In the genomic region with DNA sequence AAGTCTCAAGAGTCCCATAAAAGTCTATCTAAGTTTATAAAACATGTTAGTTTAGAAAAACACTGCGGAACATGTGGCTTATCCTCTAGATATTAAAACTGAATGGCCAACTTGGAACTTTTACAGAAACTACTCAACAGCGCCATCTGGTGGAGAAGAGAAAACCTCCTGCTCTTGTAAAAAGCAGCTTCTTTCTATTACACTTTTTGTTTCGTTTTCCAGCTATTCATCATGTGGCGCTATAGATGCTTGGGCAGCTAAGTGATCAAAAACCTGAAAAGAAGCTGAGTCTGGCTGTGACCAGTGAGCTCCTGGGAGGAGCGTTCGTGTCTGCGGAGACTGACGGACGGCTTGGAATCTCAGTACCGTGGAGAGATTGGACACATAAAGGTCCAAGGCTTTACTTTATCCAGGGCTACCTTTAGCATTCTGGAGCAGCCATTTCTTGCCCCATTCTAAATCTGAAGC, we compare ENCODE assay signal across 7 mouse cellular contexts. TPM values are rescaled to one million over a fixed set of nuclear protein-coding genes. Genes with fewer than 3 reads are reported as not detected.
DNase-seq lines count a peak whose midpoint lies in the region; ATAC-seq and TF ChIP-seq lines count a peak whose summit lies in the region.

No protein-coding gene starts in this region.

- H3K4me3 ChIP-seq in hindbrain, embryonic 16.5 days (ENCODE audit: low read length): peak overlapping the region; percentile 29
- H3K4me3 ChIP-seq in left cerebral cortex, adult 2 months: peak overlapping the region; percentile 41

- H3K9ac ChIP-seq in hindbrain, embryonic 16.5 days (ENCODE audit: low read depth, low read length): peak overlapping the region; percentile 35; the same call in 1 of the 2 replicates

- no peaks in the 10 kb centered on the region for H3K9me3 ChIP-seq in hindbrain, embryonic 16.5 days (ENCODE audit: control insufficient read depth, low read length)

- peak; percentile 45; the same call in 1 of the 2 replicates for ATAC-seq in hindbrain, embryonic 16.5 days
- ATAC-seq in megakaryocyte-erythroid progenitor cell, adult 5-6 weeks (replicated peaks; ENCODE audit: low FRiP score, low TSS enrichment, poor library complexity, severe bottlenecking): peak; percentile 70

- peak; percentile 94 for TF ChIP-seq CTCF in left cerebral cortex, adult 2 months (IDR thresholded peaks at IDR 0.05)

- intact Hi-C loops in left cerebral cortex, adult 2 months (cut with DNase I): loop anchor here (1.0 to 2.0 kb wide), 2 partner anchors 113 to 239 kb away; no protein-coding TSS in a partner anchor

- DNase-seq in adipocyte (ENCODE audit: low spot score): peak; percentile 93
- peak; percentile 63 to 81 for DNase-seq in cerebellum, postnatal 36 days
- DNase-seq in gastrocnemius, adult 18-20 months (ENCODE audit: low spot score): peak; percentile 85
- peak; percentile 75 to 76 for DNase-seq in left cerebral cortex, adult 2 months (ENCODE audit: extremely low spot score in 1 of 2, low spot score in 2 of 2)
- DNase-seq in skeletal muscle tissue, adult 2 months (ENCODE audit: low read depth, low spot score): peak; percentile 67

- peak overlapping the region; percentile 47 for H3K4me2 ChIP-seq in hindbrain, embryonic 16.5 days (ENCODE audit: low read length)

- no peaks in the 10 kb centered on the region for H3K27me3 ChIP-seq in hindbrain, embryonic 16.5 days (replicated peaks; ENCODE audit: control insufficient read depth, insufficient read depth, low read length)

- no peaks in the 10 kb centered on the region for H3K4me1 ChIP-seq in hindbrain, embryonic 16.5 days (ENCODE audit: control insufficient read depth, insufficient read depth, low read depth, low read length)

- WGBS in hindbrain, embryonic 16.5 days: 21% methylated on average over 10 of the region's 10 CpGs

- H3K36me3 ChIP-seq in hindbrain, embryonic 16.5 days (ENCODE audit: control insufficient read depth, insufficient read depth, low read length): no peaks in the 10 kb centered on the region

- no peak overlapping the region for H3K27ac ChIP-seq in hindbrain, embryonic 16.5 days (ENCODE audit: low read depth, low read length)
- H3K27ac ChIP-seq in left cerebral cortex, adult 2 months: peak overlapping the region; percentile 54; the same call in 1 of the 2 replicates

RNA-seq across cellular contexts. Expression of a gene that starts 33.5 kb away (rescaled TPM):
- total RNA-seq in gastrocnemius, adult 18-20 months (2021): 10 to 100 TPM; 26.9 to 29.7 TPM
- 42.6 and 47.6 TPM in 2 replicates for polyA plus RNA-seq in hindbrain, embryonic 16.5 days (2015; fragmentation: Nextera tagmentation; extraction: Ambion mirVana)
- total RNA-seq in left cerebral cortex, adult 2 months (2021): 10 to 100 TPM; 47.8 to 56.5 TPM
- total RNA-seq in megakaryocyte-erythroid progenitor cell, adult 5-6 weeks (2014; fragmentation: Nextera tagmentation): 0.25 and 0.57 TPM in 2 replicates
- total RNA-seq in megakaryocyte-erythroid progenitor cell, adult 5-6 weeks (2017): 0.23 and 2.4 TPM in 2 replicates

RNA-seq across cellular contexts. Expression of a gene that starts 59.7 kb away (rescaled TPM):
- total RNA-seq in gastrocnemius, adult 18-20 months (2021): 1 to 10 TPM; 6.1 to 7.6 TPM
- polyA plus RNA-seq in hindbrain, embryonic 16.5 days (2015; fragmentation: Nextera tagmentation; extraction: Ambion mirVana): 2.0 and 2.5 TPM in 2 replicates
- total RNA-seq in left cerebral cortex, adult 2 months (2021): 1 to 10 TPM; 1.3 to 2.0 TPM
- total RNA-seq in megakaryocyte-erythroid progenitor cell, adult 5-6 weeks (2014; fragmentation: Nextera tagmentation): 5.6 and 5.8 TPM in 2 replicates
- total RNA-seq in megakaryocyte-erythroid progenitor cell, adult 5-6 weeks (2017): 6.1 and 8.7 TPM in 2 replicates

Comparison
In these comparisons a context has a peak if more than half of its experiments do, and no peak if none do; other contexts are left out.
1. RNA of a gene that starts 33.5 kb away (total RNA-seq): 47.8 to 56.5 TPM in left cerebral cortex, adult 2 months and 26.9 to 29.7 TPM in gastrocnemius, adult 18-20 months; 0.23 to 2.4 TPM in megakaryocyte-erythroid progenitor cell, adult 5-6 weeks; every median in the first group is over 4 times any median in the second.
2. Peak in every context shown above with its lines, with median percentiles within 50 percentile points of each other: DNase-seq.